Mouse (Mus musculus) lung, postnatal 0 days (tissue): ENCODE measurements around the gene Srrm3. TPM values are rescaled to one million over a fixed set of nuclear protein-coding genes. Genes with fewer than 3 reads are reported as not detected.

Source experiments
- ATAC-seq: fragments of 200-750 bp; cut with Nextera tagmentation; 2 replicates; pipeline ENCODE4 v1.8.0; 2017; ENCODE audit warnings: moderate library complexity
- DNase-seq: peaks from one replicate; pipeline ENCODE4 v3.0.0-alpha.2; 2016; ENCODE audit warnings: low spot score
- H3K27ac ChIP-seq: fragments of 300-500 bp; sonication (generic); 2 replicates; pipeline ENCODE4 v1.5.1; 2014; ENCODE audit warnings: antibody characterized with exemption, mild to moderate bottlenecking, low read length, mixed read lengths
- H3K27me3 ChIP-seq: fragments of 300-500 bp; sonication (generic); replicated peaks from 2 replicates; pipeline ENCODE4 v1.6.1; 2014; ENCODE audit warnings: low read length, mixed read lengths; ENCODE audit not compliant: insufficient read depth
- H3K36me3 ChIP-seq: fragments of 300-500 bp; sonication (generic); 2 replicates; pipeline ENCODE4 v1.6.1; 2014; ENCODE audit warnings: low read length, mixed read lengths; ENCODE audit not compliant: insufficient read depth
- H3K4me1 ChIP-seq: fragments of 300-500 bp; sonication (generic); 2 replicates; pipeline ENCODE4 v1.6.1; 2014; ENCODE audit warnings: antibody characterized with exemption, low read depth, low read length, mixed read lengths; ENCODE audit not compliant: insufficient read depth
- H3K4me2 ChIP-seq: fragments of 300-500 bp; sonication (generic); replicated peaks from 2 replicates; pipeline ENCODE4 v1.6.1; 2014; ENCODE audit warnings: low read depth, mild to moderate bottlenecking, low read length, moderate library complexity, mixed read lengths
- H3K4me3 ChIP-seq: fragments of 300-500 bp; sonication (generic); 2 replicates; pipeline ENCODE4 v1.5.1; 2014; ENCODE audit warnings: low read depth, low read length
- H3K9ac ChIP-seq: fragments of 300-500 bp; sonication (generic); replicated peaks from 2 replicates; pipeline ENCODE4 v1.6.1; 2014; ENCODE audit warnings: low read depth, mild to moderate bottlenecking
- H3K9me3 ChIP-seq: fragments of 300-500 bp; sonication (generic); 2 replicates; pipeline ENCODE4 v1.6.1; 2016; ENCODE audit warnings: low read length, mixed read lengths
- CTCF ChIP-seq: IDR thresholded peaks from 2 replicates; pipeline ENCODE4 v1.5.1; 2016; ENCODE audit warnings: antibody characterized with exemption, mild to moderate bottlenecking
- EP300 ChIP-seq: IDR thresholded peaks from 2 replicates; pipeline ENCODE4 v1.6.1; 2016; ENCODE audit warnings: antibody characterized with exemption, mild to moderate bottlenecking, control low read depth
- WGBS: fragments of 180-500 bp; shearing (Covaris S2); extraction: QIAGEN DNeasy Blood & Tissue Kit; methylation state at CpG from one replicate; pipeline ENCODE4 v1.1.7; 2014; 5-methylcytosine and 5-hydroxymethylcytosine counted together
- polyA plus RNA-seq: library from polyadenylated mRNA; unstranded; fragments of >200 nt; fragmentation: Nextera tagmentation; extraction: Ambion mirVana; gene quantifications from 2 replicates; pipeline ENCODE4 v1.2.1, GENCODE M21; 2015

Srrm3 gene
- polyA plus RNA-seq, 1 experiment from 2014 or later, result not detected

- Histone ChIP-seq H3K4me3 (no peak overlapping the region), H3K9me3 (no peaks in the 10 kb centered on the region), H3K4me1 (peaks cover 4% of the 10 kb centered on the region; the same call in 1 of the 2 replicates), H3K36me3 (no peaks in the 10 kb centered on the region), H3K27ac (no peak overlapping the region), H3K27me3 (no peaks in the 10 kb centered on the region), H3K9ac (no peak overlapping the region), H3K4me2 (no peak overlapping the region)
- ATAC-seq (no peak), DNase-seq (no peak)
- WGBS, result 26% methylated on average over 4 of the region's 4 CpGs
- TF ChIP-seq EP300 (no peak), CTCF (no peak)
Observed at GRCm38 (mm10) chr5:135832729-135833128, 26.0 kb downstream of the Srrm3 start.

GRCm38 (mm10) chr5:135834769-135835491, 28.2 kb downstream of the Srrm3 start:
- Histone ChIP-seq H3K9ac (no peak overlapping the region), H3K27me3 (no peaks in the 10 kb centered on the region), H3K4me2 (peak overlapping the region; percentile 57), H3K36me3 (no peaks in the 10 kb centered on the region), H3K9me3 (no peaks in the 10 kb centered on the region), H3K27ac (no peak overlapping the region), H3K4me3 (peak overlapping the region; percentile 10; the same call in 1 of the 2 replicates), H3K4me1 (peaks cover 4% of the 10 kb centered on the region; the same call in 1 of the 2 replicates)
- ATAC-seq, result peak; percentile 80
- TF ChIP-seq EP300 (no peak), CTCF (no peak)
- WGBS, result 1% methylated on average over 46 of the region's 47 CpGs
- peak; percentile 60 for DNase-seq

GRCm38 (mm10) chr5:135835492-135835858, 28.8 kb downstream of the Srrm3 start:
- no peaks in the 10 kb centered on the region for H3K36me3 ChIP-seq
- H3K4me1 ChIP-seq, result peaks cover 4% of the 10 kb centered on the region; the same call in 1 of the 2 replicates
- H3K9me3 ChIP-seq, result no peaks in the 10 kb centered on the region
- H3K4me2 ChIP-seq, result peak overlapping the region; percentile 57
- H3K4me3 ChIP-seq, result peak overlapping the region; percentile 10; the same call in 1 of the 2 replicates
- TF ChIP-seq EP300 (no peak), CTCF (no peak)
- H3K9ac ChIP-seq, result no peak overlapping the region
- H3K27ac ChIP-seq, result no peak overlapping the region
- ATAC-seq (peak; percentile 26), DNase-seq (no peak)
- no peaks in the 10 kb centered on the region for H3K27me3 ChIP-seq
- 5% methylated on average over 12 of the region's 12 CpGs for WGBS

GRCm38 (mm10) chr5:135835981-135836380, 29.3 kb downstream of the Srrm3 start:
- H3K4me2 ChIP-seq, result no peak overlapping the region
- no peak for ATAC-seq
- WGBS, result 20% methylated on average over 12 of the region's 12 CpGs
- no peaks in the 10 kb centered on the region for H3K27me3 ChIP-seq
- no peak for DNase-seq
- no peak overlapping the region for H3K9ac ChIP-seq
- H3K9me3 ChIP-seq, result no peaks in the 10 kb centered on the region
- peaks cover 4% of the 10 kb centered on the region; the same call in 1 of the 2 replicates for H3K4me1 ChIP-seq
- H3K36me3 ChIP-seq, result no peaks in the 10 kb centered on the region
- TF ChIP-seq CTCF, result no peak
- no peak for TF ChIP-seq EP300
- H3K4me3 ChIP-seq, result no peak overlapping the region
- H3K27ac ChIP-seq, result no peak overlapping the region

- Histone ChIP-seq H3K27me3 (no peaks in the 10 kb centered on the region), H3K4me2 (no peak overlapping the region), H3K27ac (no peak overlapping the region), H3K9me3 (no peaks in the 10 kb centered on the region), H3K36me3 (no peaks in the 10 kb centered on the region), H3K4me1 (no peaks in the 10 kb centered on the region), H3K4me3 (no peak overlapping the region), H3K9ac (no peak overlapping the region)
- DNase-seq, result no peak
- ATAC-seq, result no peak
- no peak for TF ChIP-seq CTCF
- TF ChIP-seq EP300, result no peak
- WGBS, result 68% methylated on average over 6 of the region's 6 CpGs
Observed at GRCm38 (mm10) chr5:135841651-135842050, 35.0 kb downstream of the Srrm3 start.

- peak; percentile 45 for DNase-seq
- TF ChIP-seq EP300, result no peak
- TF ChIP-seq CTCF, result no peak
Observed at GRCm38 (mm10) chr5:135843418-135843817, 36.7 kb downstream of the Srrm3 start.

More at GRCm38 (mm10) chr5:135843418-135843817, 36.7 kb downstream of the Srrm3 start:
- no peaks in the 10 kb centered on the region for H3K27me3 ChIP-seq
- H3K4me2 ChIP-seq, result no peak overlapping the region
- no peak for ATAC-seq
- no peak overlapping the region for H3K4me3 ChIP-seq
- no peak overlapping the region for H3K27ac ChIP-seq
- 19% methylated on average over 5 of the region's 5 CpGs for WGBS
- no peaks in the 10 kb centered on the region for H3K4me1 ChIP-seq
- H3K9me3 ChIP-seq, result no peaks in the 10 kb centered on the region
- H3K36me3 ChIP-seq, result no peaks in the 10 kb centered on the region
- no peak overlapping the region for H3K9ac ChIP-seq
